Mouse (Mus musculus) neural tube, embryonic 14.5 days (tissue): ENCODE measurements around the gene Hist1h2bg. TPM values are rescaled to one million over a fixed set of nuclear protein-coding genes. Genes with fewer than 3 reads are reported as not detected.
A peak's percentile ranks its signal among the peaks of the same experiment; 100 is the strongest.

Experiments
- ATAC-seq: fragments of 200-750 bp; cut with Nextera tagmentation; 2 replicates; pipeline ENCODE4 v1.8.0; 2017; ENCODE audit warnings: low read depth, mild to moderate bottlenecking, moderate TSS enrichment, moderate library complexity
- H3K27ac ChIP-seq: fragments of 300-500 bp; sonication (generic); 2 replicates; pipeline ENCODE4 v1.5.1; 2014; ENCODE audit warnings: low read depth, mild to moderate bottlenecking, control low read depth, low read length, moderate library complexity, mixed read lengths
- H3K27me3 ChIP-seq: fragments of 300-500 bp; sonication (generic); 2 replicates; pipeline ENCODE4 v1.6.1; 2014; ENCODE audit warnings: low read length; ENCODE audit not compliant: control insufficient read depth, insufficient read depth
- H3K36me3 ChIP-seq: fragments of 300-500 bp; sonication (generic); 2 replicates; pipeline ENCODE4 v1.6.1; 2014; ENCODE audit warnings: low read length, mixed read lengths; ENCODE audit not compliant: control insufficient read depth, insufficient read depth
- H3K4me1 ChIP-seq: fragments of 300-500 bp; sonication (generic); 2 replicates; pipeline ENCODE4 v1.6.1; 2014; ENCODE audit warnings: low read length; ENCODE audit not compliant: control insufficient read depth, insufficient read depth
- H3K4me2 ChIP-seq: fragments of 300-500 bp; sonication (generic); 2 replicates; pipeline ENCODE4 v1.6.1; 2014; ENCODE audit warnings: mild to moderate bottlenecking, low read depth, low read length, control low read depth
- H3K4me3 ChIP-seq: fragments of 300-500 bp; sonication (generic); 2 replicates; pipeline ENCODE4 v1.5.1; 2014; ENCODE audit warnings: low read depth, low read length, control low read depth, mixed read lengths
- H3K9ac ChIP-seq: fragments of 300-500 bp; sonication (generic); replicated peaks from 2 replicates; pipeline ENCODE4 v1.6.1; 2014; ENCODE audit warnings: low read depth, mild to moderate bottlenecking, control low read depth, low read length, mixed read lengths
- H3K9me3 ChIP-seq: fragments of 300-500 bp; sonication (generic); 2 replicates; pipeline ENCODE4 v1.6.1; 2016; ENCODE audit warnings: low read length; ENCODE audit not compliant: control insufficient read depth
- WGBS: fragments of 180-500 bp; shearing (Covaris S2); extraction: QIAGEN DNeasy Blood & Tissue Kit; methylation state at CpG from one replicate; pipeline ENCODE4 v1.1.7; 2014; 5-methylcytosine and 5-hydroxymethylcytosine counted together
- polyA plus RNA-seq: library from polyadenylated mRNA; unstranded; fragments of >200 nt; fragmentation: Nextera tagmentation; extraction: Ambion mirVana; gene quantifications from 2 replicates; pipeline ENCODE4 v1.2.1, GENCODE M21; 2014

The Hist1h2bg gene
- polyA plus RNA-seq, result 0.75 and 1.1 TPM in 2 replicates

DNA sequence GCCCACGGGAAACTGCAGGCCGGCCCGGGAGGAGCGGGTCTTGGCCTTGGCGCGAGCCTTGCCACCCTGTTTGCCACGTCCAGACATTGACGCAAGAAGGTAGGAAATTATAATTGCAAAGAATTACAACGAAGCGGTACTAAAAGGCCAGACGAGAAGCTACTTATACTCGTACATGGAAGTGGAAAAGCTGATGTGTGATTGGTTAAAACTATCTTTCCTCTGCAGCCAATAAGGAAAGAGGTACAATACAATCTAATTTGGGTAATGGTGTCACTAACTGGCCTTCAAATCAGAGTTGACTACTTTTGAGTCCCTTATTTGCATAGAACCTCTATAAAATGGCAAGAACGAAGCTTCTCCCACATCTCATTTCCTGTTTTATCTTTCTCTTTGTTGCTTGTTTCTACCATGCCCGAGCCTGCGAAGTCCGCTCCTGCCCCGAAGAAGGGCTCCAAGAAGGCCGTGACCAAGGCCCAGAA lies at the start of gene Hist1h2bg, which contains the start of gene Hist1h2ae:
Gene Hist1h2bg, plus strand, starts transcription at position 375 of the 482 bp plus-strand sequence.
Gene Hist1h2ae, minus strand, starts transcription at position 199 of the 482 bp plus-strand sequence.
- ATAC-seq, result peak; percentile 92
- peak within 1 kb of the TSS; percentile 73 for H3K4me2 ChIP-seq
- peak within 1 kb of the TSS; percentile 51 for H3K9ac ChIP-seq
- no peaks in the 10 kb centered on the region for H3K27me3 ChIP-seq
- H3K4me3 ChIP-seq, result peak within 1 kb of the TSS; percentile 47
- no peaks in the 10 kb centered on the region for H3K9me3 ChIP-seq
- H3K36me3 ChIP-seq, result no peaks in the 10 kb centered on the region
- H3K27ac ChIP-seq, result peak within 1 kb of the TSS; percentile 90
- under 1% methylated on average over 18 of the region's 18 CpGs for WGBS
- peaks cover 26% of the 10 kb centered on the region for H3K4me1 ChIP-seq

DNA sequence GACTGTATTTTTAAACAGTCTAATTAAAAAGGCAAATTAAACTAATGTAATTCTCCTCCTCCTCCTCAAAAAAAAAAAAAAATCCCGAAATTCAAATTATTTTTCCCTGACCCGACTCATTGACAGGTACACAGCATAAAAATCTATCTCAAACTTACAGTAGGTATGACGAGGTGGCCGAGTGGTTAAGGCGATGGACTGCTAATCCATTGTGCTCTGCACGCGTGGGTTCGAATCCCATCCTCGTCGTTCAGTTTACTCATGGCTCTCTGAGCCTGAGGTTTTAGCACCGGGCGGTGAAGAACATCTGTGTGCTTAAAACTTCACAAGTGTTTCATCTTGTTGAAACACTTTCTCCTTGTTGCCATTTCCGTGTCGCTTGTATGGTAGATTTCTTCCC lies 49.5 kb upstream of the Hist1h2bg start:
- no peaks in the 10 kb centered on the region for H3K9me3 ChIP-seq
- 2% methylated on average over 14 of the region's 14 CpGs for WGBS
- no peak overlapping the region for H3K9ac ChIP-seq
- no peaks in the 10 kb centered on the region for H3K27me3 ChIP-seq
- H3K4me2 ChIP-seq, result no peak overlapping the region
- no peaks in the 10 kb centered on the region for H3K4me1 ChIP-seq
- no peak overlapping the region for H3K4me3 ChIP-seq
- no peak for ATAC-seq
- H3K27ac ChIP-seq, result no peak overlapping the region
- no peaks in the 10 kb centered on the region for H3K36me3 ChIP-seq

DNA sequence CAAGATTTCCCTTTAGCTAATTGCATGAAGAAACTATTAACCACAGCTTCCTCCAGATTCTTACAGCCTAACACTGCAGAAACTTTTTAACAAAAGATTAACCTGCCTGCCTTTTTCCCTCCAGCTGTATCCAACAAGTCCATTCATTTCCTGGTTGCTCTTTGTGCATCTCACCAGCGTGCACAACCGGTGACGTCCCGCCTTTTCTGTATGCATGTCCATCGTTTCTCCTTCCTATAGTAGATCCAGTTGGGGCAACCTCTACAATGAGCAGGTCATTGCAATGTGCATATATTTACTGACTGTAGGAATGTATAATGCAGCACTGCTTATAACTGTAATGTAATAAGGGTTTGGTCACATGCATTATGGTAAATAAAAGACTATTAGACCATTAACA lies 47.2 kb upstream of the Hist1h2bg start:
- H3K27me3 ChIP-seq, result no peaks in the 10 kb centered on the region
- no peaks in the 10 kb centered on the region for H3K36me3 ChIP-seq
- WGBS, result 48% methylated on average over 5 of the region's 5 CpGs
- no peak overlapping the region for H3K4me3 ChIP-seq
- H3K4me1 ChIP-seq, result 0 out of 2 replicates have a peak, but pooled peaks cover 4% of the 10 kb centered on the region
- no peak for ATAC-seq
- no peak overlapping the region for H3K9ac ChIP-seq
- H3K27ac ChIP-seq, result no peak overlapping the region
- no peaks in the 10 kb centered on the region for H3K9me3 ChIP-seq
- H3K4me2 ChIP-seq, result no peak overlapping the region

DNA sequence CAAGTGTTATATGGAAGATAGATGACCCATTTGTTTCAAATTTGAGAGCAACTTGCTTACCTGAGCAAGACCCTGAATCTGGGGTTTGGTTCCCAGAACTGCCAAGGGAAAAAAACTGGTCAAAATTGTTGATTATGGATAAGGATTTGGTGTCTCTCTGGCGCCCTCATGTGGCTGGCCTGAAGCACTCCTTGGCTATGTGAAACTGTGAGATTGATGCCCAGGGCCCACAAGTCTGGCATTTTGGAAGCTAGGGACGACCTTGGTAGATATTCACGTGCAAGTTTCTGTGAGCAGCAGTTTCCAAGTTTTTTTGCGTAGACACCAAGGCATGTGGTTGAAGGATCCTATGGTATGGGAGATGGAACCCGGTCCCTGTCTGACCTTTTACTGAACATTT lies 46.5 kb upstream of the Hist1h2bg start:
- Histone ChIP-seq H3K27ac (no peak overlapping the region), H3K9me3 (no peaks in the 10 kb centered on the region), H3K36me3 (no peaks in the 10 kb centered on the region), H3K4me3 (no peak overlapping the region), H3K9ac (no peak overlapping the region), H3K4me1 (0 out of 2 replicates have a peak, but pooled peaks cover 4% of the 10 kb centered on the region), H3K4me2 (0 out of 2 replicates have a peak overlapping the region, but pooled peaks have one; percentile 9), H3K27me3 (no peaks in the 10 kb centered on the region)
- 17% methylated on average over 5 of the region's 5 CpGs for WGBS
- peak; percentile 32; the same call in 1 of the 2 replicates for ATAC-seq

DNA sequence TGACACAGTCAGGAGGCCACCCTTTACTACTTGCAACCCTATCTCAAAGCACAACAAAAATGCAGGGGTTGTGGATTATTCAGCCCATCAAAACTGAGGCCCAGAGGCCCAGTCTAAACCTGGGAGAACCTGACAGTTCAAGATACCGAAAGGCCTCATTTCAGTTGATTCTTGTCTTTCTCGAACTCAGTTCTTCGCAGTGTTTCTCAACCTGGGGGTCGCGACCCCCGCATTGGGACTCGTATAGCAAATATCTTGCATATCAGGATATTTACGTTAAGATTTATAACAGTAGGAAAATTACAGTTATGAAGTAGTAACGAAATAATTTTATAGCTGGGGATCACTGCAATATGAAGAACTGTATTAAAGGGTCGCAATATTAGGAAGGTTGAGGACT lies 45.3 kb upstream of the Hist1h2bg start:
- H3K4me3 ChIP-seq, result peak overlapping the region; percentile 39
- H3K9me3 ChIP-seq, result no peaks in the 10 kb centered on the region
- no peaks in the 10 kb centered on the region for H3K27me3 ChIP-seq
- H3K36me3 ChIP-seq, result no peaks in the 10 kb centered on the region
- ATAC-seq, result no peak
- H3K4me1 ChIP-seq, result 0 out of 2 replicates have a peak, but pooled peaks cover 8% of the 10 kb centered on the region
- no peak overlapping the region for H3K27ac ChIP-seq
- 3% methylated on average over 10 of the region's 10 CpGs for WGBS
- peak overlapping the region; percentile 48 for H3K4me2 ChIP-seq
- no peak overlapping the region for H3K9ac ChIP-seq

DNA sequence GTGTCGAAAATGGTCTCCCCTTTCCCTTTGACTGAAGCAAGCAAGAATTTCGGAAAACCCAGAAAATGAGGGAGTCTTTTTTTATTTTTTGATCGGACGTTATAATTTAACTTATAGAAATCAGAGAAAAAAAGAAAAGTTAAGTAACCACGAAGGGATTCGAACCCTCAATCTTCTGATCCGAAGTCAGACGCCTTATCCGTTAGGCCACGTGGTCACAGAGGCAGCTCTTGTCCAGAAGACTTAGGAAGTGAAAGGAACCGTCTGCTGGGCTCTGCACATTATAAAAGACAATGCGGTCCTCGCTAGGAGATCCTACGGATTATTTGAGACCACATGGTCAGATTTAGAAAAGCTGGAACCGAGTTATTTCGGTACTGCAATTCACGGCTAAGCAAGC lies 44.9 kb upstream of the Hist1h2bg start:
- 1% methylated on average over 17 of the region's 17 CpGs for WGBS
- peak; percentile 52; the same call in 1 of the 2 replicates for ATAC-seq
- Histone ChIP-seq H3K4me1 (0 out of 2 replicates have a peak, but pooled peaks cover 8% of the 10 kb centered on the region), H3K36me3 (no peaks in the 10 kb centered on the region), H3K27me3 (no peaks in the 10 kb centered on the region), H3K9me3 (no peaks in the 10 kb centered on the region), H3K4me3 (peak overlapping the region; percentile 39), H3K27ac (no peak overlapping the region; the same call in 1 of the 2 replicates), H3K9ac (no peak overlapping the region; the same call in 1 of the 2 replicates), H3K4me2 (peak overlapping the region; percentile 48)

DNA sequence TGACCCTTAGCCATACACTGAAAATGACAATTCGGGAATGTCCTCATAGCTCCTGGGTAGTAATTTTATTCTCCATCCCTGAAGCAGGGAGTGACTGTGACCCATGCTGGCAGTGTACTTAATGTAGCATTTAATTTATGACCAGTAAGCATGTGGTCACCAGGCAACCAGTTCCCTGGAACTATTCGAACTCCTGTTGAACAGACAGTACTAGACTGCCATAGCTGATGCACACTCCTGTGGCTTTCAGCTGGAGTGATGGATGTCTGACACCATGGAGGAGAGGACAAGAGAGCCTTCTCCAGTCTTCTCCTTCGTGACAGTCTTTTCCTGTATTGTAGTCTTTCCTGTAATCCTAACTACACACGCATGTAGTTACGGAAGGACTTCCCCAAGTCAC lies 42.2 kb upstream of the Hist1h2bg start:
- no peak overlapping the region for H3K27ac ChIP-seq
- no peaks in the 10 kb centered on the region for H3K9me3 ChIP-seq
- H3K4me1 ChIP-seq, result peaks cover 24% of the 10 kb centered on the region
- no peaks in the 10 kb centered on the region for H3K36me3 ChIP-seq
- no peaks in the 10 kb centered on the region for H3K27me3 ChIP-seq
- no peak overlapping the region for H3K4me2 ChIP-seq
- whole genome bisulfite sequencing, result 36% methylated on average over 5 of the region's 5 CpGs
- H3K9ac ChIP-seq, result no peak overlapping the region
- no peak for ATAC-seq
- H3K4me3 ChIP-seq, result no peak overlapping the region

DNA sequence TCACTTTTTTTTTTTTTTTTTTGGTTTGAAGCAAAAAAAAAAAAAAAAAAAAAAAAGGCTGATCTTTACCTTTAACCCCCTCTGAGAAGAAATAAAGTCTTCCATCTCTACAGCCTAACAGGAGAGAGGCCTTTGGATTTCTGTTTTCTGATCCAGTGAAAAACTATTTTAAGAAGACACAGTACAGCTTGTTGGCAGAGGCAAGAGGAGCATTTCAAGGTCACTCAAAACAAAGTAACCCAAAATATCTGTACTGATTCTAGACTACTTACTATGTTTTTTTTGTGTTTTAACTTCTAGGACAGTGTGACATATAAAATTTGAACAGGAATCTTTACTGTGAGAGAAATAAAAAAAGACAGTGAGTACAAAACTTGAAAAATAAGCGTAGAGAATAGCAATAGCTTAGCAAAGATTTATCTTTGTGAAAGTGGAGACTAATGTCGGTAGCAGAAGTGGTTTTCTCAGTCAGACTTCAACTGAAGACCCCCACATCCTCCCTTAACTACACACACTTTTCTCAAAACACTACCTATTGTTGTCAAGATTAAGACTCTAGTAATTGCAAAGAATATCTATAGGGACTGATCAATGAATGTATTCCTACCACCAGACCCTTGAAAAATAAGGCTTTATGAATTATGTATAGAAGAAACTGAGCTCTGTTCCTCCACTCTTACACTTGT lies 41.6 kb upstream of the Hist1h2bg start:
- WGBS, result 32% methylated on average over 2 of the region's 2 CpGs
- no peaks in the 10 kb centered on the region for H3K36me3 ChIP-seq
- no peak for ATAC-seq
- H3K9me3 ChIP-seq, result no peaks in the 10 kb centered on the region
- H3K27me3 ChIP-seq, result no peaks in the 10 kb centered on the region
- peak overlapping the region; percentile 78; the same call in 1 of the 2 replicates for H3K9ac ChIP-seq
- H3K4me1 ChIP-seq, result peaks cover 29% of the 10 kb centered on the region
- peak overlapping the region; percentile 42 for H3K4me3 ChIP-seq
- peak overlapping the region; percentile 70 for H3K4me2 ChIP-seq
- H3K27ac ChIP-seq, result no peak overlapping the region
